11 mouse cellular contexts compared by ENCODE assay signal in genomic region chr1:84549367-84550064, GRCm38 (mm10).
DNase-seq lines count a peak whose midpoint lies in the region; ATAC-seq and TF ChIP-seq lines count a peak whose summit lies in the region.
"Had no signal": no experiment of that assay in that cellular context is flagged by ENCODE, and none has a peak within 500 bp of the region (broad histone marks: within the 10 kb centered on the region; RNA-seq: fewer than 3 reads in every experiment).

No protein-coding gene starts in this region.

- H3K9ac ChIP-seq in hindbrain, embryonic 12.5 days: no peak overlapping the region
- no peak overlapping the region for H3K9ac ChIP-seq in hindbrain, embryonic 11.5 days (ENCODE audit: low read depth, low read length)
- H3K9ac ChIP-seq in ES-E14 (ENCODE audit: insufficient read depth, low read depth, low read length, poor library complexity, severe bottlenecking): no peak overlapping the region
- no peak overlapping the region for H3K9ac ChIP-seq in embryonic facial prominence, embryonic 14.5 days (ENCODE audit: low read depth, low read length)
- H3K9ac ChIP-seq in limb, embryonic 11.5 days (ENCODE audit: low read length): no peak overlapping the region
- H3K9ac ChIP-seq: liver, embryonic 15.5 days had no signal

- DNase-seq in hindbrain, embryonic 11.5 days (ENCODE audit: low spot score): no peak
- peak; percentile 29 for DNase-seq in ES-E14 (ENCODE audit: low read depth, low spot score)
- peak; percentile 9 for DNase-seq in embryonic facial prominence, embryonic 14.5 days (ENCODE audit: low spot score)
- DNase-seq in limb, embryonic 11.5 days (ENCODE audit: low spot score): peak; percentile 43
- no peak for DNase-seq in right cerebral cortex, postnatal 36 days (ENCODE audit: low spot score in 2 of 2)
- no peak for DNase-seq in heart, postnatal 25 days (ENCODE audit: low spot score)
- DNase-seq in ovary, postnatal 36 days (ENCODE audit: low spot score): no peak
- DNase-seq: cerebellum, postnatal 10 days; right cerebral cortex, adult 18-20 months had no signal

- no peaks in the 10 kb centered on the region for H3K27me3 ChIP-seq in hindbrain, embryonic 12.5 days
- H3K27me3 ChIP-seq in hindbrain, embryonic 11.5 days (ENCODE audit: control insufficient read depth, insufficient read depth, low read length): no peaks in the 10 kb centered on the region
- H3K27me3 ChIP-seq in embryonic facial prominence, embryonic 14.5 days (replicated peaks; ENCODE audit: control insufficient read depth, insufficient read depth, low read length): no peaks in the 10 kb centered on the region
- peaks cover 2% of the 10 kb centered on the region; the same call in 1 of the 2 replicates for H3K27me3 ChIP-seq in limb, embryonic 11.5 days (ENCODE audit: control insufficient read depth, insufficient read depth, low read length)
- H3K27me3 ChIP-seq: liver, embryonic 15.5 days had no signal

- H3K9me3 ChIP-seq in hindbrain, embryonic 12.5 days (replicated peaks): no peaks in the 10 kb centered on the region
- no peaks in the 10 kb centered on the region for H3K9me3 ChIP-seq in hindbrain, embryonic 11.5 days (ENCODE audit: control insufficient read depth, low read length)
- H3K9me3 ChIP-seq in ES-E14 (ENCODE audit: control insufficient read depth, insufficient read depth, low read depth, low read length): no peaks in the 10 kb centered on the region
- 0 out of 2 replicates have a peak, but pooled peaks cover 3% of the 10 kb centered on the region for H3K9me3 ChIP-seq in embryonic facial prominence, embryonic 14.5 days (ENCODE audit: control insufficient read depth, low read length)
- no peaks in the 10 kb centered on the region for H3K9me3 ChIP-seq in limb, embryonic 11.5 days (ENCODE audit: control insufficient read depth, low read length)
- H3K9me3 ChIP-seq: liver, embryonic 15.5 days had no signal

- H3K36me3 ChIP-seq in hindbrain, embryonic 12.5 days: no peaks in the 10 kb centered on the region
- no peaks in the 10 kb centered on the region for H3K36me3 ChIP-seq in hindbrain, embryonic 11.5 days (ENCODE audit: control insufficient read depth, insufficient read depth, low read length)
- no peaks in the 10 kb centered on the region for H3K36me3 ChIP-seq in ES-E14 (ENCODE audit: control insufficient read depth, insufficient read depth, low read length, poor library complexity, severe bottlenecking)
- no peaks in the 10 kb centered on the region for H3K36me3 ChIP-seq in embryonic facial prominence, embryonic 14.5 days (ENCODE audit: control insufficient read depth, insufficient read depth, low read length)
- H3K36me3 ChIP-seq in limb, embryonic 11.5 days (ENCODE audit: control insufficient read depth, insufficient read depth, low read length): no peaks in the 10 kb centered on the region
- H3K36me3 ChIP-seq: liver, embryonic 15.5 days had no signal

- H3K27ac ChIP-seq in hindbrain, embryonic 12.5 days: no peak overlapping the region
- no peak overlapping the region for H3K27ac ChIP-seq in hindbrain, embryonic 11.5 days (ENCODE audit: low read depth, low read length)
- H3K27ac ChIP-seq in ES-E14 (ENCODE audit: insufficient read depth, low read depth, low read length, poor library complexity, severe bottlenecking): no peak overlapping the region
- no peak overlapping the region for H3K27ac ChIP-seq in embryonic facial prominence, embryonic 14.5 days (replicated peaks; ENCODE audit: low read depth, low read length)
- H3K27ac ChIP-seq in limb, embryonic 11.5 days (replicated peaks; ENCODE audit: low read depth, low read length): no peak overlapping the region
- H3K27ac ChIP-seq: liver, embryonic 15.5 days had no signal

- no peaks in the 10 kb centered on the region for H3K4me1 ChIP-seq in hindbrain, embryonic 12.5 days
- no peaks in the 10 kb centered on the region for H3K4me1 ChIP-seq in hindbrain, embryonic 11.5 days (replicated peaks; ENCODE audit: control insufficient read depth, insufficient read depth, low read length)
- peaks cover 0 to 2% of the 10 kb centered on the region in 2 experiments; a peak in 1 of 4 replicates for H3K4me1 ChIP-seq in ES-E14 (ENCODE audit: control insufficient read depth in 2 of 2, insufficient read depth in 2 of 2, low read length in 2 of 2, poor library complexity in 1 of 2)
- H3K4me1 ChIP-seq in embryonic facial prominence, embryonic 14.5 days (ENCODE audit: control insufficient read depth, insufficient read depth, low read length): no peaks in the 10 kb centered on the region
- no peaks in the 10 kb centered on the region for H3K4me1 ChIP-seq in limb, embryonic 11.5 days (ENCODE audit: control insufficient read depth, insufficient read depth, low read length)
- H3K4me1 ChIP-seq: liver, embryonic 15.5 days had no signal

- intact Hi-C loops in heart, postnatal 25 days (cut with DNase I): no loop called here

- in situ Hi-C loops in ES-E14 (cut with MboI; ENCODE audit: low sequenced_read_pairs in 2 of 2, unreplicated experiment in 2 of 2): no loop called here

- H3K4me2 ChIP-seq in hindbrain, embryonic 12.5 days (replicated peaks): no peak overlapping the region
- no peak overlapping the region for H3K4me2 ChIP-seq in hindbrain, embryonic 11.5 days (replicated peaks; ENCODE audit: low read depth, low read length)
- H3K4me2 ChIP-seq in embryonic facial prominence, embryonic 14.5 days (ENCODE audit: low read depth, low read length): no peak overlapping the region
- no peak overlapping the region for H3K4me2 ChIP-seq in limb, embryonic 11.5 days (ENCODE audit: low read depth, severe bottlenecking)
- H3K4me2 ChIP-seq: liver, embryonic 15.5 days had no signal

- no peak overlapping the region for H3K4me3 ChIP-seq in hindbrain, embryonic 12.5 days
- H3K4me3 ChIP-seq in hindbrain, embryonic 11.5 days (ENCODE audit: low read depth, low read length): no peak overlapping the region
- no peak overlapping the region for H3K4me3 ChIP-seq in ES-E14 (ENCODE audit: insufficient read depth in 1 of 2, low read depth in 1 of 2, low read length in 2 of 2, poor library complexity in 1 of 2, severe bottlenecking in 1 of 2)
- H3K4me3 ChIP-seq in embryonic facial prominence, embryonic 14.5 days (ENCODE audit: low read depth, low read length): no peak overlapping the region
- H3K4me3 ChIP-seq in limb, embryonic 11.5 days (ENCODE audit: low read depth, low read length): no peak overlapping the region
- H3K4me3 ChIP-seq: liver, embryonic 15.5 days had no signal

- peak; percentile 43; the same call in 1 of the 2 replicates for ATAC-seq in hindbrain, embryonic 12.5 days (ENCODE audit: low FRiP score)
- no peak for ATAC-seq in hindbrain, embryonic 11.5 days (ENCODE audit: low FRiP score)
- ATAC-seq in embryonic facial prominence, embryonic 14.5 days (ENCODE audit: low read depth): no peak
- ATAC-seq in limb, embryonic 11.5 days (ENCODE audit: insufficient number of reproducible peaks, low FRiP score, low TSS enrichment, low read depth): peak; percentile 96

- WGBS in hindbrain, embryonic 12.5 days: 31% methylated on average over 2 of the region's 2 CpGs
- 28% methylated on average over 2 of the region's 2 CpGs for WGBS in hindbrain, embryonic 11.5 days
- WGBS in embryonic facial prominence, embryonic 14.5 days: 11% methylated on average over 2 of the region's 2 CpGs
- 3% methylated on average over 2 of the region's 2 CpGs for WGBS in limb, embryonic 11.5 days

TF ChIP-seq in ES-E14, 5 proteins besides CTCF, POLR2A, EP300 and RAD21:
- TF ChIP-seq HCFC1 (IDR thresholded peaks at IDR 0.05; ENCODE audit: borderline replicate concordance, insufficient read depth, low read length) (no peak), CHD2 (IDR thresholded peaks at IDR 0.05; ENCODE audit: low read depth, low read length) (no peak), ZC3H11A (IDR thresholded peaks at IDR 0.05; ENCODE audit: borderline replicate concordance, low read depth, low read length) (no peak), ZNF384 (IDR thresholded peaks at IDR 0.05; ENCODE audit: low read depth, low read length) (no peak), MAFK (IDR thresholded peaks at IDR 0.05; ENCODE audit: insufficient read depth, low read depth, low read length) (no peak)

Comparison
In these comparisons a context has a peak if more than half of its experiments do, and no peak if none do; other contexts are left out.
1. ATAC-seq: peak in hindbrain, embryonic 12.5 days (single experiment) and limb, embryonic 11.5 days (single experiment); none in hindbrain, embryonic 11.5 days (single experiment) and embryonic facial prominence, embryonic 14.5 days (single experiment).
2. DNase-seq: peak in ES-E14 (single experiment), embryonic facial prominence, embryonic 14.5 days (single experiment) and limb, embryonic 11.5 days (single experiment); none in hindbrain, embryonic 11.5 days (single experiment), right cerebral cortex, postnatal 36 days (0 of 2), heart, postnatal 25 days (single experiment) and ovary, postnatal 36 days (single experiment).